Mouse (Mus musculus): Measurements from ENCODE around the gene Olfr486.
"Not testable (repeated sequence)": the region's sequence is repeated elsewhere in the genome, so short reads cannot be mapped to it uniquely, and the experiment has no call there.

Gene Olfr486

DNA sequence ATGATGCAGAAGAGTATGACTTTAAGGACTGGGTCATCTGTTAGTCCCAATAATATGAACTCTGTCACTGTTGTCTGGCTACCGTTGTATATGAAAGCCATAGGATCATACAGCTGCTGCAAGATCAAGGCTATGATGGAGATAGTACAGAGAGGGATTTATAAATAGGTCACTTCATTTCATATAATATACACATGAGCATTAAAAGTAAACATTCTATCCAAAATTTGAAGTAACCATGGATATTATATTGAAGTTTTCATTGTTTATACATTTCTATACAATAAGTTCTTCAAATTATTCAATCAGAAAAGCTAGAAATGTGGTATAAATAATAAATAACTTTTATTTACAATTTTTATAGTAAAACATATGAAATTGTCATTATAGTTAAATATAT, at the start of gene Olfr486:
TSS of gene Olfr486 (minus strand) at position 101 of the 400 bp plus-strand sequence.
- not testable (repeated sequence) for DNase-seq (ENCODE audit: inconsistent ontology term)

DNA sequence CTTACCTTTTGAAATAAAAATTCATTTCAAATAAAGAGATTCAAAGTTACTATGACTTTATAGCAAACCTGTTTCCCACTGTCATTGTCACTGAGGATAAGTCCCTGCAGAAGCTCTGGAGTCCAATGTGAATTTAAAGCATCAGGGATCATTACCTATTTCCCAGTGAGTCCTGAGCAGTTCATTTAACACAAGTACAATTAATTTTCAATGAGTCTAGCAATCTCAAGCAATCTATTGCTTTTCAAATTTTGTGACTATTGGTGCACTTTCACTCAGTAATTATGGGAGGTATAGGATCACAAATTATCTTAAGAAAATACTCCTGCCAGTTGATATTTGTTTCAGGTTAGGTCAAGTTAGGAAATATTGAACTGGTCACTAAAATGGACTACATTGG, 42.0 kb upstream of the Olfr486 start, which contains the start of gene Olfr487:
TSS of gene Olfr487 (minus strand) at position 101 of the 400 bp plus-strand sequence.
- DNase-seq (ENCODE audit: inconsistent ontology term) = not testable (repeated sequence)

DNA sequence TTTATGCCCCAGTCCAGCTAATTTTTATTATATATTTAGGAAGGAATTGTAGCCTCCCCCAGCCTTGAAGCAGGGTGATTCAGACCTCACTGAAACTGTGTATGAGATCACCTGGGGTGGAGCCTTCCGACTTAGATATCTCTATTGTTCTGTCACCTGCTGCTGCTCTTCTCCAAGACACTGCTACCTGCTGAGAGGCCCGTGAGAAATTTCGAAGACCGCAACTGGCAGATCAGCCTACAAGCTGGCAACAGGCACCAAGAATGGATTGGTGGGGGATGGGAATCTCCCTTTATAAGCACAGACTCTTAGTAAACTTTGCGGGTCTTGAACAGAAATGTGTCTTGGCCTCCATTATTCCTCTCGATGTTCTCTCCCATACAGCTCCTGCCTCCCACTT, 24.4 kb upstream of the Olfr486 start:
- no peak for DNase-seq (ENCODE audit: inconsistent ontology term)

DNA sequence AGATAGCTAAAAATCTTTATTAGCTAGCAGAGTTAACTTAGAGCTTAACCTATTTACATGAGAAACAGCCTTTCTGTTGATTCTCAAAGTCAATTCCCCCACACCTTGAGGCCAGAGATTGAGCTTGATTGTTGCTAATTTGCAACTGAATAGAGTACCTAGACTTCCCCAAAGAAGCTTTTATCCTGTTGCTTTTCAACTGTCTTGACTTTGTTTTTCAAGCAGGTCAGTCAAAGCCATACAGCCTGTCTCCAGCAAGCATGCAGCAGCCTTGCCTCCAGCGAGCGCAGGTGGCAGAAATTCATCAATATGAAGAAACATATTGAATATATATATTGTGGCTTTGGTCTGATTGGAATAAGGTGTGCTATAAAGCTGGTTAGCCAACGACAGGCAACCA, 23.8 kb upstream of the Olfr486 start:
- not testable (repeated sequence) for DNase-seq (ENCODE audit: inconsistent ontology term)

DNA sequence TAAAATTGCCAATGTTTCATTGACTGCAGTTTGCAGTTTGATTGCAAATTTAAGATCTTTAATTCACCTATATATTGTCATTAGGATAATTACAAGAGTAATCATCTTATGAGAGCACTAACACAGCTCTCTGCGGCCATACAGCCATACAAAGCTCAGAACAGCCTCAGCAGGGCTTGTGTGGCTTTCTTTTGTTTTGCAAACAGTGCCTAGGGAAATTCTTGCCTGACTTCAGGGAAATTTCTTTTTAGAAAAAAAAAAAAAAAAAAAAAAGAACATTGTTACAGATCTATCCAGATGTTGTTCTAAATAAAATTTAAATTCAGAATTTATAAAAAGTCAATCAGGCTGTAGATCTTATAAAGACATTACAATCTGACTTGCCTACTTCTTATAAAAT, 20.2 kb upstream of the Olfr486 start:
- not testable (repeated sequence) for DNase-seq (ENCODE audit: inconsistent ontology term)

DNA sequence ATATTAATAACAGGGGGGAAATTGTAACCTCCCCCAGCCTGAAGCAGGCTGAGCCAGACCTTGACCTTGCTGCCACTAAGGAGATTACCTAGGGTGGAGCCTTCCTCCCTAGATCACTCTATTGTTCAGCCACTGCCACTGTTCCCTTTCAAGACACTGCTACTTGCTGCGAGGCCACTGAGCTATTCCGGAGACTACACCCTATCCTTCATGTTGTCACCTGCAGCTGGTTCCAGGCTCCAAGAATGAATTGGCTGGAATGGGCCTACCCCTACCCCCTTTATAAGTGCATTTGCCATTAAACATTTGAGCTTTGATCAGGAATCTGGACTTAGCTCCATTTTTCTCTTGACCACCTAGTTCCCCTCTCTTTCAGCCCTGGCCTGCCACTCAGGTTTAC, 18.7 kb upstream of the Olfr486 start:
- not testable (repeated sequence) for DNase-seq (ENCODE audit: inconsistent ontology term)

DNA sequence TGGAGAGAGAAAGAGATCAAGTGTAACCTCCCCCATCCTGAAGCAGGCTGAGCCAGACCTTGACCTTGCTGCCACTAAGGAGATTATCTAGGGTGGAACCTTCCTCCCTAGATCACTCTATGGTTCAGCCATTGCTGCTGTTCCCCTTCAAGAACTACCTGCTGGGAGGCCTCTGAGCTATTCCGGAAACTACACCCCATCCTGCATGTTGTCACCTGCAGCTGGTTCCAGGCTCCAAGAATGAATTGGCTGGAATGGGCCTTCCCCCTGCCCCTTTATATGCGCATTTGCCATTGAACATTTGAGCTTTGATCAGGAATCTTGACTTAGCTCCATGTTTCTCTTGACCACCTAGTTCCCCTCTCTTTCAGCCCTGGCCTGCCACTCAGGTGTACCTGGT, 12.7 kb upstream of the Olfr486 start:
- DNase-seq (ENCODE audit: inconsistent ontology term) = not testable (repeated sequence)

DNA sequence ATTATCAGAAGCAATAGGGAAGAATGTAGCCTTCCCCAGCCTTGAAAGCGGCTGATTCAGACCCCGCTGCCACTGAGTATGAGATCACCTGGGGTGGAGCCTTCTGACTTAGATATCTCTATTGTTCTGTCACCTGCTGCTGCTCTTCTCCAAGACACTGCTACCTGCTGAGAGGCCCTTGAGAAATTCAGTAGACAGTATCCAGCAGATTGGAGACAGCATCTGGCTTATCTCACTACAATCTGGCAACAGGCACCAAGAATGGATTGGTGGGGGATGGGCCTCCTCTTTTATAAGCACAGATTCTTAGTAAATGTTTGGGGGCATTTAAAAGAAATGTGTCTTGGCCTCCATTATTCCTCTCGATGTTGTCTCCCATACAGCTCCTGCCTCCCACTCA, 11.9 kb upstream of the Olfr486 start:
- not testable (repeated sequence) for DNase-seq (ENCODE audit: inconsistent ontology term)

DNA sequence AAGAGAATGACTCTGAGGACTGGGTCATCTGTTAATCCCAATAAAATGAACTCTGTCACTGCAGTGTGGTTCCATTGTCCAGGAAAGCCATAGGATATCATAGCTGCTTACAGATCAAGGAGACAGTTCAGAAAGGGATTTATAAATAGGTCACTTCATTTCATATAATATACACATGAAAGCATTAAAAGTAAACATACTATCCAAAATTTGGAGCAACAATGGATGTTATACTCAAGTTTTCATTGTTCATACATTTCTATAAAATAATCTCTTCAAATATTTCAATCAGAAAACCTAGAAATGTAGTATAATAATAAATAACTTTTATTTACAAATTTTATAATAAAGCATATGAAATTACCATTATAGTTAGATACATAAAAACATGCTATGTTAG, 12.8 kb downstream of the Olfr486 start, which contains the start of gene Olfr485:
TSS of gene Olfr485 (minus strand) at position 101 of the 400 bp plus-strand sequence.
- DNase-seq (ENCODE audit: inconsistent ontology term) = no peak

DNA sequence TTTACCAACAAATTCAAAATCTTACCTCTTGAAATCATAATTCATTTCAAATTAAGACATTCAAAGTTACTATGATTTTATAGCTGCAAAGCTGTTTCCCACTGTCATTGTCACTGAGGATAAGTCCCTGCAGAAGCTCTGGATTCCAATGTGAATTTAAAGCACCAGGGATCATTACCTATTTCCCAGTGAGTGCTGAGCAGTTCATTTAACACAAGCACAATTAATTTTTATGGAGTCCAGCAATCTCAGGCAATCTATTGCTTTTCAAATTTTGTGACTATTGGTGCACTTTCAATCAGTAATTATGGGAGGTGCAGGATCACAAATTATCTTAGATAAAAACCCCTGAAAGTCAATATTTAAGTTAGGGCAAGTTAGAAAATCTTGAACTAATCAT, 45.2 kb downstream of the Olfr486 start, which contains the start of gene Olfr484:
TSS of gene Olfr484 (minus strand) at position 101 of the 400 bp plus-strand sequence.
- no peak for DNase-seq (ENCODE audit: inconsistent ontology term)
